Mouse (Mus musculus) kidney, embryonic 15.5 days (tissue): ENCODE data around the gene Zfp46. TPM values are rescaled to one million over a fixed set of nuclear protein-coding genes. Genes with fewer than 3 reads are reported as not detected.

ENCODE experiments used
- ATAC-seq: fragments of 200-750 bp; cut with Nextera tagmentation; replicated peaks from 2 replicates; pipeline ENCODE4 v1.8.0; 2017; ENCODE audit warnings: moderate TSS enrichment; ENCODE audit not compliant: low FRiP score
- H3K27ac ChIP-seq: fragments of 300-500 bp; sonication (generic); 2 replicates; pipeline ENCODE4 v1.5.1; 2015; ENCODE audit warnings: mild to moderate bottlenecking, inconsistent platforms
- H3K27me3 ChIP-seq: fragments of 300-500 bp; sonication (generic); 2 replicates; pipeline ENCODE4 v1.6.1; 2015; ENCODE audit warnings: inconsistent platforms
- H3K36me3 ChIP-seq: fragments of 300-500 bp; sonication (generic); 2 replicates; pipeline ENCODE4 v1.6.1; 2015; ENCODE audit warnings: inconsistent platforms
- H3K4me1 ChIP-seq: fragments of 300-500 bp; sonication (generic); 2 replicates; pipeline ENCODE4 v1.6.1; 2015; ENCODE audit warnings: inconsistent platforms
- H3K4me2 ChIP-seq: fragments of 300-500 bp; sonication (generic); 2 replicates; pipeline ENCODE4 v1.6.1; 2015; ENCODE audit warnings: moderate library complexity, mild to moderate bottlenecking, inconsistent platforms
- H3K4me3 ChIP-seq: fragments of 300-500 bp; sonication (generic); replicated peaks from 2 replicates; pipeline ENCODE4 v1.5.1; 2015; ENCODE audit warnings: mild to moderate bottlenecking, inconsistent platforms
- H3K9ac ChIP-seq: fragments of 300-500 bp; sonication (generic); 2 replicates; pipeline ENCODE4 v1.6.1; 2015; ENCODE audit warnings: mild to moderate bottlenecking, inconsistent platforms
- H3K9me3 ChIP-seq: fragments of 300-500 bp; sonication (generic); replicated peaks from 2 replicates; pipeline ENCODE4 v1.6.1; 2016; ENCODE audit warnings: inconsistent platforms
- WGBS: fragments of 180-500 bp; shearing (Covaris S2); methylation state at CpG from one replicate; pipeline ENCODE4 v1.1.7; 2015; ENCODE audit warnings: mixed read lengths; 5-methylcytosine and 5-hydroxymethylcytosine counted together
- polyA plus RNA-seq: library from polyadenylated mRNA; unstranded; fragments of >200 nt; fragmentation: Nextera tagmentation; extraction: Ambion mirVana; gene quantifications from 2 replicates; pipeline ENCODE4 v1.2.1, GENCODE M21; 2015

The Zfp46 gene
- polyA plus RNA-seq, 1 experiment from 2014 or later = 22.8 TPM

DNA sequence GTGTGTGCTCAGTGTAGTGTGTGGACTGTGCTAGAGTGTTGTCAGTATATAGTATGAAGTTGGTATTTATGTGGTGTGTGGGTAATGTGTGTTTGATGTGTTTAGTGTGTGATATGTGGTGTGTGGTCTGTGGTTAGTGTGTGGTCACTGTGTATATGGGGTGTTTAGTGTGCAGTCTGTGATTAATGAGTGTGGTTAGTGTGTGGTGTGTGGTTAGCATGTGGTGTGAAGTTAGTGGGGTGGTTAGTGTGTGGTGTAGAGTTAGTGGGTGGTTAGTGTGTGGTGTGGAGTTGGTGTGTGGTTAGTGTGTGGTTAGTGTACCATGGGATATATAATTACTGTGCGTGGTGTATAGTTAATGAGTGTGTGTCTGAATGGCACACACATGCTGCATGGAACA, 15.6 kb upstream of the Zfp46 start:
- Histone ChIP-seq H3K4me1 (no peaks in the 10 kb centered on the region), H3K27ac (no peak overlapping the region), H3K27me3 (no peaks in the 10 kb centered on the region), H3K9ac (no peak overlapping the region), H3K9me3 (peaks cover 9% of the 10 kb centered on the region; the same call in 1 of the 2 replicates), H3K36me3 (no peaks in the 10 kb centered on the region), H3K4me3 (no peak overlapping the region), H3K4me2 (no peak overlapping the region)
- 85% methylated on average over 1 of the region's 1 CpGs for WGBS
- no peak for ATAC-seq

DNA sequence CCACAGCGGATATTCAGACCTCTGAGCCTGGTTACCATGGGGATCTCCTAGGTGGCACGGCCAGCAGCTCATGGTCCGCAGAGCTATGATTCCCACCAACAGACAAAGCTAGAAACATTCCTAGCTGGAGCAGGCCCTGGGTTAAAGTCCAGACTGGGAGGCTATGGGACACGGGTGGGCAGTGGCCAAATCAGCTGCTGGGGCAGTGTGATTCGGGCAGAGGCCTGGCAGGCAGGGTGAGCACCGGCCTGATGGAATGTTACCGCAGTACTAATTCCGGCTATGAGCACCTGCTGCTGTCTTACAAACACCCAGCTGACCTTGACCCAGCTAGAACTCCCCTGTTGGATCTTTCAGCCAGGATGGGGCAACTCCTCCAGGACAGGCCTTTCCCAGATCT, 13.8 kb upstream of the Zfp46 start:
- Histone ChIP-seq H3K9ac (no peak overlapping the region), H3K4me2 (no peak overlapping the region), H3K4me3 (no peak overlapping the region), H3K27ac (no peak overlapping the region), H3K36me3 (no peaks in the 10 kb centered on the region), H3K27me3 (no peaks in the 10 kb centered on the region), H3K9me3 (peaks cover 9% of the 10 kb centered on the region; the same call in 1 of the 2 replicates), H3K4me1 (no peaks in the 10 kb centered on the region)
- ATAC-seq = no peak
- 79% methylated on average over 8 of the region's 8 CpGs for whole genome bisulfite sequencing

GRCm38 (mm10) chr4:136281097-136281496, 3.4 kb upstream of the Zfp46 start:
- Histone ChIP-seq H3K4me3 (no peak overlapping the region), H3K9ac (no peak overlapping the region), H3K27me3 (no peaks in the 10 kb centered on the region), H3K27ac (peak overlapping the region; percentile 52; the same call in 1 of the 2 replicates), H3K36me3 (no peaks in the 10 kb centered on the region), H3K9me3 (no peaks in the 10 kb centered on the region), H3K4me2 (no peak overlapping the region), H3K4me1 (peaks cover 36% of the 10 kb centered on the region)
- 56% methylated on average over 8 of the region's 8 CpGs for WGBS
- no peak for ATAC-seq

GRCm38 (mm10) chr4:136281611-136282010, 2.9 kb upstream of the Zfp46 start:
- H3K9ac ChIP-seq = no peak overlapping the region
- peaks cover 41% of the 10 kb centered on the region for H3K4me1 ChIP-seq
- no peak overlapping the region for H3K4me3 ChIP-seq
- WGBS = 21% methylated on average over 9 of the region's 9 CpGs
- ATAC-seq = no peak
- no peaks in the 10 kb centered on the region for H3K9me3 ChIP-seq
- peak overlapping the region; percentile 52; the same call in 1 of the 2 replicates for H3K27ac ChIP-seq
- no peaks in the 10 kb centered on the region for H3K27me3 ChIP-seq
- H3K4me2 ChIP-seq = no peak overlapping the region
- H3K36me3 ChIP-seq = no peaks in the 10 kb centered on the region

DNA sequence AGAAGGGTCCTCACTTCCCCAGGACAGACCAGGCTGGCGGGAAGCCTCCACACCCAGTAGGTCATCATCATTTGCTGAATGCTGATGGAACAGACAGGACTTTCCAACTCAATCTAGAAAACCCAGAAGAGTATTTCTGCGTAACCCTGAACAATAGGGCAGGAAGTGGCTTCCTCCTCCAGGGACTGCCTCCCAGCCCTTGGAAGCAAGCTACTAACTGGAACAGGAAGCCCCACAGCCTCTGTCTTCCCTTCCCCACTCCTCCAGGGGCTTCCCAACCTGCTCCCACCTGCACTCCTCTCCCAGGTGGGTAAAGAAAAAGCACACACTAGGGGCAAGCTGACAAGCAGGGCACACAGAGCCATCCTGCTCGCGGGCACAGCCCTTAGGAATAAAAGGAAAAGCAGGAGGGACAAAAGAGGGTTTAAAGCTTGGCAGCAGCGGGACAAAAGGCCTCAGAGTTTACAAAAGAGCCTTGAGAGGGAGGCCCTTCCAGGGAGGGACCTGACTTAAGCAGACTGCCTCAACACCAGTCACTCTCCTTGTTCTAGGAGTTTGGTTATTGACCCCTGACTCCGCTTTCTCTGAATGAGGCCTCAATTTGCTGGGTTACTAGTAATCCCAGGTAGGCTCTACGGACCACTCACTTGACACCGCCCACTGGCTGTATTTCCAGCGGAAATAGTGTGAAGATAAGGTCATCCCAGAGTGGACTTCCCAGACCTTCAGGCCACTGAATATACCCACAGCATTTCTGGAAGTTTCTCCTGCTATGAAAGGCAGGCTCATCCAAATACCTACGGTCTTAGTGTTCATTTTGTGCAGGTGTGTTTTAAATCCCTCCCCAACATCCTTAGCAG, 1.6 kb upstream of the Zfp46 start:
- 43% methylated on average over 10 of the region's 10 CpGs for WGBS
- no peak overlapping the region for H3K9ac ChIP-seq
- peaks cover 50% of the 10 kb centered on the region for H3K4me1 ChIP-seq
- peaks cover 7% of the 10 kb centered on the region for H3K36me3 ChIP-seq
- no peak overlapping the region for H3K4me2 ChIP-seq
- H3K27me3 ChIP-seq = no peaks in the 10 kb centered on the region
- H3K4me3 ChIP-seq = no peak overlapping the region
- H3K27ac ChIP-seq = peak overlapping the region; percentile 94
- no peak for ATAC-seq
- no peaks in the 10 kb centered on the region for H3K9me3 ChIP-seq

GRCm38 (mm10) chr4:136283783-136284182, 700 bp upstream of the Zfp46 start:
- peaks cover 16% of the 10 kb centered on the region for H3K36me3 ChIP-seq
- no peaks in the 10 kb centered on the region for H3K27me3 ChIP-seq
- WGBS = 26% methylated on average over 2 of the region's 2 CpGs
- peak overlapping the region; percentile 94 for H3K27ac ChIP-seq
- no peak for ATAC-seq
- H3K4me2 ChIP-seq = no peak overlapping the region
- no peaks in the 10 kb centered on the region for H3K9me3 ChIP-seq
- no peak overlapping the region for H3K4me3 ChIP-seq
- no peak overlapping the region for H3K9ac ChIP-seq
- peaks cover 50% of the 10 kb centered on the region for H3K4me1 ChIP-seq

GRCm38 (mm10) chr4:136284891-136285290, 408 bp downstream of the Zfp46 start:
- no peak for ATAC-seq
- H3K4me3 ChIP-seq = peak overlapping the region; percentile 65
- peaks cover 27% of the 10 kb centered on the region for H3K36me3 ChIP-seq
- H3K4me2 ChIP-seq = peak overlapping the region; percentile 87
- no peaks in the 10 kb centered on the region for H3K9me3 ChIP-seq
- peak overlapping the region; percentile 63 for H3K9ac ChIP-seq
- WGBS = 28% methylated on average over 6 of the region's 6 CpGs
- H3K27ac ChIP-seq = peak overlapping the region; percentile 94
- H3K4me1 ChIP-seq = peaks cover 50% of the 10 kb centered on the region
- no peaks in the 10 kb centered on the region for H3K27me3 ChIP-seq

GRCm38 (mm10) chr4:136285348-136285810, 896 bp downstream of the Zfp46 start:
- Histone ChIP-seq H3K4me2 (peak overlapping the region; percentile 87), H3K27me3 (no peaks in the 10 kb centered on the region), H3K4me3 (peak overlapping the region; percentile 65), H3K9ac (peak overlapping the region; percentile 63), H3K27ac (peak overlapping the region; percentile 94), H3K4me1 (peaks cover 50% of the 10 kb centered on the region), H3K9me3 (no peaks in the 10 kb centered on the region), H3K36me3 (peaks cover 32% of the 10 kb centered on the region)
- ATAC-seq = peak; percentile 95
- under 1% methylated on average over 25 of the region's 25 CpGs for WGBS

- Histone ChIP-seq H3K4me2 (peak overlapping the region; percentile 87), H3K4me1 (peaks cover 50% of the 10 kb centered on the region), H3K27ac (peak overlapping the region; percentile 94), H3K4me3 (peak overlapping the region; percentile 65), H3K27me3 (no peaks in the 10 kb centered on the region), H3K9me3 (no peaks in the 10 kb centered on the region), H3K9ac (peak overlapping the region; percentile 66), H3K36me3 (peaks cover 37% of the 10 kb centered on the region)
- under 1% methylated on average over 29 of the region's 29 CpGs for WGBS
- peak; percentile 87 for ATAC-seq
Observed at GRCm38 (mm10) chr4:136285811-136286371, 1.4 kb downstream of the Zfp46 start.

DNA sequence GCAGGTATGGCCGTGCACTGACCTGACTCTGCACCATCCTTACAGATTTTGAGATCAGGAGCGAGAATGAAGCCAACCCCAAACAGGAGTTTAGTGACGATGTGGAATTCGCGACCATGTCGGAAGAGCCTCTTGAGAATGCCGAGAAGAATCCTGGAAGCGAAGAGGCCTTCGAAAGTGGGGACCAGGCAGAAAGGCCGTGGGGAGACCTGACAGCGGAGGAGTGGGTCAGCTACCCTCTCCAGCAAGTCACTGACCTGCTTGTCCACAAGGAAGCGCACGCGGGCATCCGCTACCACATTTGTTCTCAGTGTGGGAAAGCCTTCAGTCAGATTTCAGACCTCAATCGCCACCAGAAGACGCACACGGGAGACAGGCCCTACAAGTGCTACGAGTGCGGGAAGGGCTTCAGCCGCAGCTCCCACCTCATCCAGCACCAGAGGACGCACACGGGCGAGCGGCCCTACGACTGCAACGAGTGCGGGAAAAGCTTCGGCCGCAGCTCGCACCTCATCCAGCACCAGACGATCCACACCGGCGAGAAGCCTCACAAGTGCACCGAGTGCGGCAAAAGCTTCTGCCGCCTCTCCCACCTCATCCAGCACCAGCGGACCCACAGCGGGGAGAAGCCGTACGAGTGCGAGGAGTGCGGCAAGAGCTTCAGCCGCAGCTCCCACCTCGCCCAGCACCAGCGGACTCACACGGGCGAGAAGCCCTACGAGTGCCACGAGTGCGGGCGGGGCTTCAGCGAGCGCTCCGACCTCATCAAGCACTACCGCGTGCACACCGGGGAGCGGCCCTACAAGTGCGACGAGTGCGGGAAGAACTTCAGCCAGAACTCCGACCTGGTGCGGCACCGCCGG, 5.7 kb downstream of the Zfp46 start:
- Histone ChIP-seq H3K4me3 (no peak overlapping the region), H3K36me3 (peaks cover 73% of the 10 kb centered on the region), H3K9me3 (no peaks in the 10 kb centered on the region), H3K9ac (no peak overlapping the region), H3K4me1 (peaks cover 14% of the 10 kb centered on the region), H3K27ac (no peak overlapping the region), H3K4me2 (no peak overlapping the region), H3K27me3 (no peaks in the 10 kb centered on the region)
- WGBS = 58% methylated on average over 66 of the region's 66 CpGs
- no peak for ATAC-seq

- ATAC-seq = no peak
- Histone ChIP-seq H3K9me3 (no peaks in the 10 kb centered on the region), H3K9ac (no peak overlapping the region), H3K4me2 (no peak overlapping the region), H3K27ac (no peak overlapping the region), H3K27me3 (no peaks in the 10 kb centered on the region), H3K4me1 (peaks cover 14% of the 10 kb centered on the region), H3K4me3 (no peak overlapping the region), H3K36me3 (peaks cover 73% of the 10 kb centered on the region)
- WGBS = 66% methylated on average over 39 of the region's 39 CpGs
Observed at GRCm38 (mm10) chr4:136290781-136291595, 6.5 kb downstream of the Zfp46 start.
